Mouse (Mus musculus) gastrocnemius, postnatal 14 days (tissue): ENCODE data around the gene Gm20388. TPM values are rescaled to one million over a fixed set of nuclear protein-coding genes. Genes with fewer than 3 reads are reported as not detected.

Source experiments
- DNase-seq: peaks from one replicate; pipeline ENCODE4 v3.0.0; 2021; ENCODE audit warnings: mixed read lengths
- intact Hi-C: fragments of 180-260 bp; cut with DNase I; formaldehyde crosslinking; loops from one replicate; pipeline ENCODE4 v1.15.1; 2025; ENCODE audit warnings: low total_unique reads
- total RNA-seq, 2 experiments: library from RNA; stranded (reverse); gene quantifications; 2 replicates each; pipeline ENCODE4 v1.2.3; 2021

Gene Gm20388
- total RNA-seq, 2 experiments from 2014 or later = 5.6 to 6.0 TPM

DNA sequence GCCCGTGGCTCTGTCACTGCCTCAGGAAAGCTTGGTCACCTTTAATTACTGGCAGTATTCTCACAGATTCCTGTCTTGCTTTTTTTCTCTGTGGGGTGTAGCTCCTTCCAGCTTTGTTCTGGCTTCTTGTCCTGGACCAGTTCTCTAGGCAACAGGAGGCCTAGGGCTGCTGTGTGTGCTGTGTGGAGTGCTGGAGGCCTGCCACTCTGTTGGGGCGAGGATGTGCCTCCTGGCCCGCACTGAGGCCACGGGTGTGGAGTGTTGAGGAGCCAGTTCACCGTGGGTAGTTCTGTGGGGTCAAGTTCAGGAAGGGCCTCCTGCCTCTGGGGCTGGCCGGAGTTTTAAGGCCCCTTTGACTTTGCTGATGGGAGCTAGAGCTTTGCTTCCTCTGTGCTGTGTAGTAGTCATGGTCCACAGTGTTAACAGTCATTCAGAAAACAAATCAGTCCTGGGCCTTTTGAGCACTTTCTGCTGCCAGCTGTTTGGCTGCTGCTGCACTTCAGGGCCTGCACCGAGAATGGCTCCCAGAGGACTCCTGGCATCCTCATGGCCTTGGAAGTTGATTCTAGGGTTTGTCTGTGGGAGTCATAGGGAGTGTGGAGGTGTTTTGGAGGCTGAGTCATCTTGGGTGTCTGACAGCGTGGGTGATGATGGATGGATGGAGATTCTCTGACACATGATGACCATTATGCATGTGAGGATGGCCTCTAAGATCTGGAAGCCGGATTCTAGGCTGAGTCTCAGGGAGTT is 2080.0 kb downstream of the Gm20388 start:
- intact Hi-C loops = no loop called here
- no peak for DNase-seq

DNA sequence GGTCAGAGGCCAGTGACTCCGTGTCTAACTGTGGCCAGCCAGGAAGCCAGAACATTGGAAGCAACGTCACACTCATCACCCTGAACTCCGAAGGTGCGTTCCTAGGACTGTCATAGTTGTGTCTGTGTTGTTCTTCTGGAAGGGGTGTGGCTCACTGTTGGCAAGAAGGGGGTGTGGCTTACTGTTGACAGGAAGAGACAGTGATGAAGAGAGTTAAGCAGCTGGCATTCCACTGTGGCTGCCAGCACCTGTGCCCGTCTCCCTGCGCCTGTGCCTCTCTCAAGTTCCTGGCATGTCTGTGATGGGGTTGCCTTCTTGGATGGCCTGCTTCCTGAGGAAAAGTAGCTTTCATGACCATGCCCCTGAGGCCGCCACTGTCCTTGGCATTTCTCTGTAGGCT is 2081.0 kb downstream of the Gm20388 start:
- intact Hi-C loops = no loop called here
- DNase-seq = peak; percentile 34

DNA sequence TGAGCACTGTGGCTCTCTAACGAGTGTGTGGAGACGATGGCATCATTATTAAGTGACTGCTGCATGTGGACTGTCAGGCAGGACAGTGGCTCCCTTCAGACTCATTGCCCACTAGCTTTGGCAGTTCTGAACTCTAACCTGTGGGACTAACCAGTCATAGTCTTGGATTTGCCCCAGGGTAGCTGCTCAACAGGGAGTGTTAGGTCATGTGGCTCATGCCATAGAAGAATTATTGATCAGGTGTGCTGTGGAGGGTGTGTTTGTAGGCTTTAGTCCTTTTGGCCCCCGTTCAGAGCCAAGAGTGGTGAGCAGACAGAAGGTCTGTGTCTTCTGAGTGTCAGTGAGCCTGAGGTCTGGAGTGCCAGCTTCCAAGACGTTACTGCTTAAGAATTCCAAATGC is 2082.3 kb downstream of the Gm20388 start:
- DNase-seq = no peak
- intact Hi-C loops = no loop called here

DNA sequence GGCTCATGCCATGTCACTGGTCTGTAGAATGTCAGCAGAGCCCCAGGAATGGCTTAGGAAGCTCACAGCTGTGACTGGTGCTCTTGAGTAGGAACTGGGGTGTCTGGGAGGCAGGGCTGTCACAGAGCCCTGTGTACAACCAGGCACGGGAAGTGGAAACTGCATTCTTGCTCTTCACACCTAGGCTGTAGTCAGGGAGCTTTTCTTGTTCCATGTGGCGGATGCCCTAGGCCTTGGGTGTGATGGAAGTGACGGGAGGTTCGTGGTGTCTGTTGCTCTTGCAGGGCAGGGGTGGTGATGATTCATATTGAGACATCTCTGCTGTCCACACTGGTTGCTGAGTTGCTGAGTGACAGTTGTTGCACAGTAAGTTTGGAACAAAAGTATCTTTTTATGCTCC is 2084.5 kb downstream of the Gm20388 start:
- intact Hi-C loops = no loop called here
- DNase-seq = no peak

DNA sequence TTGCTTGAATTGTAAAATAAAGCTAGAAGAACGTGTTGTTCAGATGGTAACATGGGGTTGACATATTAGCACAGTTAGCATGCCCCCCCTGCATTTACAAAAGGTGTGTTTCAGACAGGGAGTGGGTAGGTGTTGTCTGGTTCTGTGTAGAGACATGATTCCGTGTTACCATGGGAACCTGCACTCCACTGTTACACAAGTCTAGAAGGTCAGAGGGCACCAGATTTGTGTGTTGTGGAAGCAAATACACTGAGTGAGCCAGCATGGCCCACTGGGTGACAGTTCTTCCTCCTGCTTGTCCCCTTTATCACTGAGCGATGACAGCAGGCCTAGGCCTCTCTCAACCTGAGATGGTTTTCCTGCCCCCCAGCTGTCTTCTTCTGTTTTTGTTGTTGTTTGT is 2085.3 kb downstream of the Gm20388 start:
- intact Hi-C loops = no loop called here
- DNase-seq = no peak

DNA sequence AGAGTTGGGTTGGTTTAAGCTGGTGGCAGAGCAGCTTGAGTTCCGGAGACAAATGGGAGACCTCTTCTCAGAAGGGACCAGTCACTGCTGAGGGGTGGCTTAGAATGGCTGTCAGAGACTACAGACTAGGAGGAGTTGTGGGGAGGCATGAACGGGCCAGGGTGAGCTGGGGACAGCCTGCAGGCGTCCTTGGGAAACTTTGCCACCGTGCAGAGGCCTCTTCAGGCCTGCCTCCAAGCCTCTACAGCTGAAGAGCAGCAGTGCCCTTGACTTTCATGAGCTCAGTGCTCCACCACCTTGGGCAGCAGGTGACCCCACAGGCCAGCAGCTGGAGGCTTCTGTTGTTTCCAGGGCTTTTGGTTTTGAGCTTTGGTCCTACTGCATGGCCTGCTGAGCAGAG is 2088.0 kb downstream of the Gm20388 start:
- no peak for DNase-seq

DNA sequence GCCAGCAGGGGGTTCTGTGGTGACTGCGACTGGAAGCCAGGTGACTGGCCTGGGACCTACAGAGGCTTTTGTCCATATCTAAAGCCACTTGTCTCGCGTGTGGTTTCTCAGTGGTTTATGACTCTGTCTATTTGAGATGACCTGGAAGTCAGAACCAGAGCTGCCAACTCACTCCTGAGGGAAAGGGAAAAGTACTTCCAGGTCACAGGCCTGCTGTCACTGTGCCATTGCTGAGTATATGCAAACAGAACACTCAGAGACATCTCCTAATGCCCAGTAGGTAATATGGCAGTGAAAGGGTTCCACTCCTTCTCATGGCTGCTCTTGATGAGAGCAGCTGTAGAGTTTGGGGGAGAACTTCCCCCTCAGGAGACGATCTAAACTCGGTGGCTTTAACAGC is 2088.6 kb downstream of the Gm20388 start:
- intact Hi-C loops = no loop called here
- no peak for DNase-seq

More for the DNA sequence above, 2088.0 kb downstream of the Gm20388 start:
- intact Hi-C loops = no loop called here

DNA sequence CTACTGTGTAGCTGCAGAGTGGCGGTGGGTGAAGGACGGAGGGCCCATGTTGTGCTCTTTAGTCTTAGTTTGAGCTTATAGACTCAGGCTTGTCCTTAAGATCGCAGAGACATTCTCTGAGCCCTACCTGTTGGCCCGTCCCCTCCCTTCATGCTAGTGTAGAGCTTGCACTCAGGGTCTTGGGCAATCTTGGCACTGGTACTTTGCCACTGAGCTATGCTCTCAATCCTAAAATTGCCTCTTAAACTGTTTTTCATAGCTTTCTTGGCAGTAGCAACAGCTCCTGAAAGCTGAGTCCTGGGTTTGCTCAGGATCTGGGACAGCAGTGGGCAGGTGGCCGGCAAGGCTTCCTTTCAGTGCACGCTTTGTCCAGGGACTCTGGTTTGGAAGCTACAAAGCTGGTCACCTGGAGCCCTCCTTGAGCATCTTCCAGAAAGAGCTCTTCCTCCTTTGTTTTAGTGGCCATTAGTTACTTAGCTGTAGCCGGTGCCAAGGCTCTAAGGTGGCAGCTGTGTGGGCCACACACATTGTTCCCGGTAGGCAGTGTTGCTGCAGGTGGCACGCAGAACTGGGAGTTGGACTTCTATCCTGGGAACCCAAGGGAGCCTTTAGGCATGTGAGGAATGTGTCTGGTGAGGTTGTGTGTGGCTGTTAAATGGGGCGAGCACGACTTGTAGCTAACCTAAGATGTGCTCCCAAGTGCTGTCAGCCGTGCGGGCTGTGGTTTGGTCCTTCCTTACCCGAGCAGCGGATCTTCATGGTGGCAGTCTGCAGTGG is 2090.9 kb downstream of the Gm20388 start:
- intact Hi-C loops = no loop called here
- no peak for DNase-seq

DNA sequence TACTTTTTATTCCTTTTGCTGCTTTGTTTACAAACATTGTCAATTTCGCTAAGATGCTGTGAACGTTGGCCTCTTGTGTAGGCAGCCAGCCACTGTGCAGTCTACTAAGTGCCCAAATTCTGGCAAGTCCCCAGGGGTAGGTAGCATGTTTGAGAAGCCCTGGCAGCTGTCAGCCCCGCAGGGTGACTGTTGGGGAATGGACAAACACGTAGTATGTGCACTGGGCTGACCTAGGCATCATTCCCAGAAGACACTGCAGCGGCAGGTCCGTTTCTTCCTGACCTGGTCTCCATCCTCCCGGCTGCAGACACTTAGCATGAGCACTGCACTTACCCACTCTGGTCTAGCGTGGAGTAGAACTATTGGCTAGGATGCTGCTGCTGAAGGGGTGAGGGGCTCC is 2093.0 kb downstream of the Gm20388 start:
- DNase-seq = no peak
- intact Hi-C loops = no loop called here

DNA sequence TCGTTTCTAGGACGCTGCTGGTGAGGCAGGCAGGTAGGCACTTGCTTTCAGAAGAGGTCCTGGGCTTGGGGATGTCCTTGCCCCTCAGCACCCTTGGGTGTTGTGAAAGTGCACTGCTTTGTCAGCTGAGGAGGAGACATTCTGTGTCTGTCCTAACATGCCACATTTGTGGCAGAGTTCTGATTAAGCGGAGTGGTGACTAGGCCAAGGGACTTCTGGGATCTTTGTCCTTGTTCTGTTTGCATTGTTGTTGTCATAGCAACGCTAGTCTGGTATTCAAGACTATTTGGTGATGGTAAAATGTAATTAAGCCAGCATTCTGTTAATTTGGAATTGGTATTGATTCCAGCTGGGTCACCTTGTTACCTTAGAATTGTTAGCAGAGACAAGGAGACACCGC is 2093.5 kb downstream of the Gm20388 start:
- intact Hi-C loops = no loop called here
- no peak for DNase-seq

DNA sequence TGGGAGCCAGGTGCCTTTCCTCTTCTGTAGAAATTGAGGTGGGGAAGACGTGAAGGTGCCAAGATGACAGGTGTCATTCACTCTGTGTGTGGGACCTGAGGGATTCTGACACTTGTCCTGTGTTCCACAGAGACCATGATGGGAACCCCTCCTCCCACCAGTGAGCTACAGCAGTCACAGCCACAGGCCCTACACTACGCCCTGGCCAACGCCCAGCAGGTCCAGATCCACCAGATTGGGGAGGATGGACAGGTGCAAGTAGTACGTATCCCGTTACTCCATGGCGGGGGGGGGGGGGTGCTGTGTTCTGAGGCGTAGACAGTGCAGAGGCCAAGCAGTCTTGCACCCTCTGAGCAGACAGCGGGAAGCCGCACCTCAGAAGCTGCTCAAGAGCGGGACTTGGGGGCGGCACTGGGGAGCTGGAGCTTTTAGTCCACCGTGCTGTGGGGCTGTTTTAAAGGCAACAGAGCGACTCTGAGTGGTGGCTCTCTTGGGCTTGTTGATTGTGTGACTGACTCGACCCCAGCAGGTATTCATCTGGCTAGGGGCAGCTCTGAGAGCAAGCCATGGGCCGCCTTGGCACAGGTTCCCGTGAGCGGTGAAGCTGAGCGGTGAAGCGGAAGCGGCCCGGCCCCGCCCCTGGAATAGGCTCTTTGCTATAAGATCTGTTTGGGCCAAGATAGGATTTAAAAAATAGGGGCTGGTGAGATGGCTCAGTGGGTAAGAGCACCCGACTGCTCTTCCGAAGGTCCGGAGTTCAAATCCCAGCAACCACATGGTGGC is 2095.0 kb downstream of the Gm20388 start:
- no peak for DNase-seq
- intact Hi-C loops = no loop called here

DNA sequence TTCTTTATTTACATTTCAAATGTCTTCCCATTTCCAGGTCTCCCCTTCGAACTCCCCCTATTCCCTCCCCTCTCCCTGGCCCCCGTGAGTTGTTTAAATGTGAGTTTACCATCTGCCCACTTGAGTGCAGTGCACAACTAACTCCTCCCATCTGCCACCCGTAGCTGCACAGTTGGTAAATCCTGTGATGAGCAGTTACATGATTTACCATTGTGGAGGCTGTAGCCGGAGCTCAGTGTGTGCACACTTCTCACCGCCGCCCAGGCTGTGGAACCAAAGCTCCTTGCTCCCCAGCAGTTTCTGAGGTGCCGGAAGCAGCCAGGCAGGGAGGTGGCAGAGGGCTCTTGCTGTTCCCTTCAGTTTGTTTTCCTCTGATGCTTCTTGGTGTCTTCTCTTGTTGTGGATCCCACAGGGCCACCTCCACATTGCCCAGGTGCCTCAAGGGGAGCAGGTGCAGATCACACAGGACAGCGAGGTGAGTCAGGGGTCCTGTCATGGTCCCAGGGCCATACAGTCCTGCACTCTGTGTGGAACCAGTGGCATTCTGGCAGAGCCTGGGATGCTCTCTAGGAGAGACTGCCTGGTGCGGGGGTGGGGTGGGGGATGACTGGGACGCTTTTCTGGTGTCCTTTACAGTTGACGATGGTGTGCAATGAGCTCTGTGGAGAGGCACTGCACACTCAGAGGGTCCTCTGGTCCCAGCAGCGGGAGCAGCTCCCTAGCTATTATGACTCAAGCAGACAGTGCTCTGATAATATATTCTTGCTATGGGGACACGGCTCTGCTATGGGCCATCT is 2096.2 kb downstream of the Gm20388 start:
- intact Hi-C loops = no loop called here
- no peak for DNase-seq

DNA sequence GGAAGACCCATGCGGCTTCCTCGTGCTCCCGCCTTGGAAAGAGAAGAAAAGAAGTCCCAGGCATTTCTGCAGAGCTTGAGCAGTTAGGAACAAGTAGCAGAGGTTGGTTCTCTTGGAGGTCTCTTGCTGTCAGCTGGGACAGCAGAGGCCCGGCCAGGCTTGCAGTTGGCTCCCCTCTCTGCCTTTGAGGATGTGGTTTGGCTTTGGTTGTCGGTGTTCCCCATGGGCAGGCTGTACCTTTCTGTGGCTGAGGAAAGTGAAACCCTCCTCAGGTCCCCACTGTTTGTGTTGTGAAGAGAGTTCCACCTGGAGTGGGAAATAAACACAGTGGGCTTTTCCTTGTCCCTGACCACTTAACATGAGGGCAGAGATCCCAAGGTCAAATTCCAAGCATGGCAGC is 2097.8 kb downstream of the Gm20388 start:
- intact Hi-C loops = no loop called here
- DNase-seq = no peak

DNA sequence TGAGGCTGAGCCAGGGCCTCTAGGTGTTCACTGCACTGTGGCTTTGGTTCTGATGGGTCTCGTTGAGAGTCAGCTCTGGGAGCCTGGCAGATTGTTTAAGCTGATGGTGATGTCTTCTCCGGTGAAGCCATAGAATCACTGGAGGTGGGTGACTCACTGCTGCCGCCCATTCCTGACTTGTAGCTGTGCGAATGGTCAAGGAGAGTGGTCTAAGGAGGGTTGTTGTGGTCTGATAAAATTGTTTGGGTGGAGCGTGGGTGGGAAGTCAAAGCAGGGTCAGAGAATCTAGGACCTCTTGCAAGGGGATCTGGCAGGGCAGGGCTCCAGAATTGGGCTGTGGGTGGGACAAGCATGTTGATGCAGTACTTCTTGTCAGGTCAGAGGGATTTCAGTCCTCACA is 2100.0 kb downstream of the Gm20388 start:
- intact Hi-C loops = no loop called here
- DNase-seq = no peak

DNA sequence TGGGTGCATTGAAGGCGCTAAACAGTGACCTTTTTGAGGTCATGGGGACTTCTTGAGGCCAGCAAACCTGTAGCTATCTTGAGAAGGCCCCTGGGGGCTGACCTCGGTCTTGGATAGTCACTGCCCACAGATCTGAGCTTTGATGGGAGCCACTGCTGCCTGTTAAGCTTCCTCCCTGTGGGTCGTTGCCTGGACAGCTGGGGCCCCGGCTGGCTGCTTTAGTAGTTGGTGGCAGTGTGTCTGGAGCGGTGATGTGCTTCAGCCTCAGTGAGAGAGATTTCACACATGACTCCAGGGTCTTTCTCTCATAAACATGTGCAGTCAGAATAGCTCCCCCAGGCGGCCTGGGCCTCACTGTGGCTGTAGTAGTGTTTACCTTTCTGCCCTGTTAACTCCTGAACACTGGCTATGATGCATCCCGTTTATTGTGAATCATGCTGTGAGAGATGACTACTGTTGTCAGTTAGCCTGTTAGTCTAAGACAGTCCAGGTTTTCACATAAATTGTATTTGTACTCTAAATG is 2100.5 kb downstream of the Gm20388 start:
- intact Hi-C loops = no loop called here
- no peak for DNase-seq

DNA sequence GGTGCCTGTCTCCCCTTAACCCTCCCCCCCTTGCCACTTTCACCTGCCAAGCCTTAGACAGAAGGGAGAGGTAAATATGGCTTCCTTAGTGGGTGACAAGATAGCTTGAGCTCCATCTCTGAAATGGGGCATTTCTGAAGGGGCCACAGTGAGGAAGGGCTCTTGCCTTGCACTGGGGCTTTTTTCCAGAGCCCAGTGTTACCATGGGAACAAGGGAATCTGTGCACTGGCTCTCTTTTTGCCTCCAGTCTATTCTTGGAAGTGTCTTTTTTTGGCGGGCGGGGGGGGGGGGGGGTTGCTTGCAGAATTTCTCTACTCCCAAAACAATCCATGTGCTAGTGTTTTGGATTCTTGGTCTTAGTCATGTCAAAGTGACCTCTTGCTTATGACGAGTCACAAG is 2104.0 kb downstream of the Gm20388 start:
- no peak for DNase-seq
- intact Hi-C loops = no loop called here

DNA sequence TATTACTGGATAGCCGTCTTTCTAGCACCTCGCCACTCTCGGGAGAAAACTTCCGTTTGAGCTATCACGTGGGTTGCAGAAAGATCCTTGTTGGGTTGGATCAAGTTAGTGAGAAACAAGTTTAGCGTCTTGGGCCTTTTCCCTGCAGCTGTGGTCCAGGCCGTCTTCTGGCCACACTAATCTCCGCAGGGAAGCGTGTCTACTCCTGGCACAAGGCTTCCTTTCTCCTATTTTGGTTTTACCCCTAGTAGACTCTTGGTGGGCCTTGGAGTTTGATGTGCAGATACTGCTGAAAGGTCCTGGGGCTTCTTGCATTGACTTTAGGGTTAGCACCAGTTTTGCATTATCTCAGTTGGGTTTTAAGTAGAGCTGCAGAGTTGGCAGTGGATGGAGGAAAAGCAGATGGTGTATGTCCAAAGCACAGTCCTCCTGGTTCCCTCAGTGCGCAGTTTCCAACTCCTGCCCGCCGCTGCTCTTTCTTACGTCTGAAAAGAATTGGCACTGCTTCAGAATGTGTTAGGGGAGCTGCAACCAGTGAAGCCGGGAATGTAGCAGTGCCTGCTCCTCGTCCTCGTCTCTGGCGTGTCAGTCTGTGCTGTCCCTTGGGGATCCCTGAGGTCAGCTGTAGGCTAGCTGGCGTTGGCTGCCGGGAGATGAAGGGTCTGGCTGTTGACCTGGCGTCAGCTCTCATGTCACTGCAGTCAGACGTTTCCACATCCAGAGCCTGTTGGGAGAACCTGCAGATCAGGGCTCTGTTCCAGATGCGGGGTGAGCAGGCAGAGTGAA is 2107.6 kb downstream of the Gm20388 start:
- peak; percentile 41 for DNase-seq
- intact Hi-C loops = no loop called here

DNA sequence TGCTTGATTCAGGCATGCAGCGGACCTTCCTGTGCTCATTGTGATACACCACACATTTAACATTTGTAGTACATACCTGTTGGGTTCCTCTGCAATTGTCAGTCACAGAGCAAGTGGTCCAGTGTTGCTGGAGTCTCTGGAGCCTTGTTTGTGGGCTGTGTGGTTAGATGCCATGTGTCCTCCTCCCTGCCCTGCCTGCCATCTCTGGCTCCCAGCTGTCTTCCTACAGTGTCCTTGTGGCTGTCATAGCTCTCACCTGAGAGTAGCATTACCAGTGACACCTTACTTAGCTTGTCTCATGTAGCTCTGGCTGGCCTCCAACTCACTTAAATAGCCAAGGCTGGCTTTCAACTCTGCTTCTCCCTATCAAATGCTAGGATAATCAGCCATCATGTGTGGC is 2108.5 kb downstream of the Gm20388 start:
- no peak for DNase-seq
- intact Hi-C loops = no loop called here
